In the genomic region with DNA sequence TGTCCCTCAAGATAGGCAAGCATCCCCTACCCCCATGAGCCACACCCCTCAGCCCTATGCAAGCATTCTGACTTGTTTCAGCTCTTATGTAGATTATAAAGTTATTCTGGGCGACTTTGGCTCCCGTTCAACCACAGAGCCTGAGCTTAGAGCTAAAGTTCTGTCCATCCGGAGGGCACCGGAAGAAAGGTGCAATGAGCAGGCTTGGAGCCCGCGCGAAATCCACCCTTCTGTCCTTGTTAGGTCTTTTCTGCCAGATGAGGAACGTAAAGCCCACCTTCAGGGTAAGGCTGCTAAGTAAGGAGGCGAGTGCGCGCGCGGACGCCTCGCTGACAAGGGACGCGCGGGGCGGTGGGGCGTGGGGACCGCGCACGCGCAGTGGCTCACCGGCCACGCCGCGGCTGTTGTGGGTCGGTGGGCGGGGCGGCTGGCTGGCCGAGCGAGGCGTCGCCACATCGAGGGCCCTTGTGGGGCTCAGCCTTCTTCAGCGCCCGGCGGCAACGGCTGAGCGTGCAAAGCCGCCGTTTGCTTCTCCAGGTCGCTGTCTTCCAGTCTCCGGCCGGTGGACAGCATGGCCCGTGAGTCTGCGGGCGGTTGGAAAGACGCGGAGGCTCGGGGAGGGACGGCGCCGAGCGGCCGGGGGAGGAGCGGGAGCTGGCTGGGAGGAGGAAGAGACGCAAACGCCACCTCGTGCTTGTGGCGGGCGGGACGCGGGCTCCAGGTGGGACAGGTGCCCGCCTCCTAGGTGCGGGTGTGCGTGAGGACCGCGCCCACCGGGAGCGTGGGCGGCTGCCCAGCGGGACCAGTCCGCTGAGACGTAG, we compare ENCODE assay signal across 1 mouse cellular context.
TF ChIP-seq lines count a peak whose summit lies in the region.

A gene (plus strand): TSS at position 361 of the 821 bp plus-strand sequence.

TF ChIP-seq in CH12.LX, 34 proteins besides CTCF, POLR2A, EP300 and RAD21 (continued from another document):
- no peak for TF ChIP-seq ZC3H11A (IDR thresholded peaks at IDR 0.05; ENCODE audit: low read depth, low read length)
- TF ChIP-seq TCF12 (IDR thresholded peaks at IDR 0.05; ENCODE audit: low read depth, low read length): 0 out of 2 replicates have a peak, but pooled peaks have one; percentile 11
- no peak for TF ChIP-seq USF2 (conservative IDR thresholded peaks at IDR 0.05; ENCODE audit: low read depth, low read length)
- no peak for TF ChIP-seq SMC3 (IDR thresholded peaks at IDR 0.05; ENCODE audit: low read depth, low read length)
- TF ChIP-seq NELFE (IDR thresholded peaks at IDR 0.05; ENCODE audit: low read depth, low read length): peak; percentile 56
- 0 out of 2 replicates have a peak, but pooled peaks have one; percentile 3 for TF ChIP-seq MYC (IDR thresholded peaks at IDR 0.05; ENCODE audit: low read depth, low read length)
- peak; percentile 83 for TF ChIP-seq MXI1 (IDR thresholded peaks at IDR 0.05; ENCODE audit: low read depth, low read length)
- no peak for TF ChIP-seq USF1 (IDR thresholded peaks at IDR 0.05; ENCODE audit: low read depth, low read length)
- no peak for TF ChIP-seq RCOR1 (conservative IDR thresholded peaks at IDR 0.05; ENCODE audit: low read depth, low read length)
- TF ChIP-seq POLR2AphosphoS2 (IDR thresholded peaks at IDR 0.05; ENCODE audit: low read depth, low read length): no peak
